Mouse (Mus musculus): ENCODE measurements around the gene Sept4. TPM values are rescaled to one million over a fixed set of nuclear protein-coding genes. Genes with fewer than 3 reads are reported as not detected.

The Sept4 gene
- total RNA-seq, 2 experiments from 2014 or later = 89.3 to 99.0 TPM

Other genes starting within 250 kb of the Sept4 start
- gene Ppm1e, start 209.9 kb upstream of the Sept4 start, total RNA-seq (2021) = 10 to 100 TPM; 12.7 to 13.7 TPM
- 1 to 10 TPM; 3.7 to 4.4 TPM for gene Rad51c, start 163.9 kb upstream of the Sept4 start, total RNA-seq (2021)
- gene Tex14, start 163.8 kb upstream of the Sept4 start, total RNA-seq (2021) = under 1 TPM; 0.10 to 0.47 TPM
- gene Gm11492, start 2.2 kb upstream of the Sept4 start, total RNA-seq (2021) = not detected
- gene Mtmr4, start 23.3 kb downstream of the Sept4 start, total RNA-seq (2021) = 10 to 100 TPM; 14.5 to 15.1 TPM
- under 1 TPM; 0.05 to 0.14 TPM for gene Hsf5, start 48.3 kb downstream of the Sept4 start, total RNA-seq (2021)
- under 1 TPM; 0.34 to 0.40 TPM for gene Rnf43, start 93.8 kb downstream of the Sept4 start, total RNA-seq (2021)
- gene Supt4a, start 168.6 kb downstream of the Sept4 start, total RNA-seq (2021) = 10 to 100 TPM; 50.5 to 56.9 TPM
- gene Tspoap1, start 191.6 kb downstream of the Sept4 start, total RNA-seq (2021) = under 1 TPM; 0.15 to 0.31 TPM
- gene Mpo, start 224.7 kb downstream of the Sept4 start, total RNA-seq (2021) = not detected

Data from heart, postnatal 10 days (tissue).